Mouse (Mus musculus) macrophage (primary cell): Measurements from ENCODE around the gene AC129217.1. TPM values are rescaled to one million over a fixed set of nuclear protein-coding genes. Genes with fewer than 3 reads are reported as not detected.

Source experiments
- H3K27ac ChIP-seq: fragments of 350-480 bp; formaldehyde crosslinking; 2 replicates; pipeline ENCODE4 v1.9.0; 2021
- H3K36me3 ChIP-seq: fragments of 350-480 bp; formaldehyde crosslinking; 2 replicates; pipeline ENCODE4 v1.9.0; 2021; ENCODE audit errors: inconsistent target
- H3K4me3 ChIP-seq: fragments of 350-480 bp; formaldehyde crosslinking; 2 replicates; pipeline ENCODE4 v1.9.0; 2021; ENCODE audit errors: inconsistent target
- H3K79me2 ChIP-seq: fragments of 350-480 bp; formaldehyde crosslinking; 2 replicates; pipeline ENCODE4 v1.9.0; 2021; ENCODE audit errors: inconsistent target
- WGBS: methylation state at CpG from one replicate; pipeline ENCODE4 v1.1.7; 2026; ENCODE audit warnings: inconsistent platforms; ENCODE audit not compliant: missing documents; 5-methylcytosine and 5-hydroxymethylcytosine counted together
- polyA plus RNA-seq: library from polyadenylated mRNA; stranded (reverse); fragments of 250-400 nt; gene quantifications from 3 replicates; pipeline ENCODE4 v1.2.4, GENCODE M21; 2018; ENCODE audit warnings: inconsistent platforms
- total RNA-seq, 78 experiments: library from RNA; depleted of rRNA; stranded (reverse); fragments of 250-400 nt; gene quantifications; 1 replicate in 9 of 78; 2 replicates in 24 of 78; 3 replicates in 43 of 78; 4 replicates in 2 of 78; pipeline ENCODE4 v1.2.4; 2018; ENCODE audit warnings: inconsistent platforms in 56 of 78

AC129217.1 gene
- 10 to 100 TPM in 1 of 26 experiments, 1 to 10 TPM in 9, not detected in 16; 2.4 to 11.6 (median 4.0) TPM for total RNA-seq (2018; cell fraction: chromatin; rRNA removed)
- 1 to 10 TPM in 12 of 26 experiments, not detected in 14; 1.3 to 9.4 (median 2.9) TPM for total RNA-seq (2018; cell fraction: cytosol; rRNA removed)
- total RNA-seq (2018; cell fraction: nucleus; rRNA removed), result 1 to 10 TPM in 6 of 26 experiments, not detected in 20; 1.3 to 2.8 (median 1.9) TPM
- 44.3 TPM in 1 of 3 replicates, not detected in the others for polyA plus RNA-seq

DNA sequence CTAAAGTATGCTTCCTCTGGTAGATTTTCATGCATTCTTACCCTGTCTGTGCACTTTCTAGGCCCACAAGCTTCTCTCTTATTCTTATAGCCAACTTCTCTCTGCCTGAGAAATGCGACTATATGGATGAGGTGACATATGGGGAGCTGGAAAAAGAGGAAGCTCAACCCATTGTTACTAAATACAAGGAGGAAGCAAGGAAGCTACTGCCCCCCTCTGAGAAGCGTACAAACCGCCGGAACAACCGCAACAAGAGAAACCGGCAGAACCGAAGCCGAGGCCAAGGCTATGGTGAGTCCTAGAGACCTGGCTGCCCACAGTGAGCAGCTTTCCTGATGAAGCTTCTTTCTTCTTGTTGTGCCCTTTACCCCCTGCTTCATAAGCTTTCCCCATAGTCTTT is at the start of gene AC129217.1:
AC129217.1 (plus strand) TSS at position 114 of the 400 bp plus-strand sequence.
- 4% methylated on average over 8 of the region's 8 CpGs for WGBS
- peaks cover 65% of the 10 kb centered on the region for H3K36me3 ChIP-seq
- H3K27ac ChIP-seq, result peak within 1 kb of the TSS; percentile 66
- H3K79me2 ChIP-seq, result peaks cover 59% of the 10 kb centered on the region
- H3K4me3 ChIP-seq, result no peak within 1 kb of the TSS

DNA sequence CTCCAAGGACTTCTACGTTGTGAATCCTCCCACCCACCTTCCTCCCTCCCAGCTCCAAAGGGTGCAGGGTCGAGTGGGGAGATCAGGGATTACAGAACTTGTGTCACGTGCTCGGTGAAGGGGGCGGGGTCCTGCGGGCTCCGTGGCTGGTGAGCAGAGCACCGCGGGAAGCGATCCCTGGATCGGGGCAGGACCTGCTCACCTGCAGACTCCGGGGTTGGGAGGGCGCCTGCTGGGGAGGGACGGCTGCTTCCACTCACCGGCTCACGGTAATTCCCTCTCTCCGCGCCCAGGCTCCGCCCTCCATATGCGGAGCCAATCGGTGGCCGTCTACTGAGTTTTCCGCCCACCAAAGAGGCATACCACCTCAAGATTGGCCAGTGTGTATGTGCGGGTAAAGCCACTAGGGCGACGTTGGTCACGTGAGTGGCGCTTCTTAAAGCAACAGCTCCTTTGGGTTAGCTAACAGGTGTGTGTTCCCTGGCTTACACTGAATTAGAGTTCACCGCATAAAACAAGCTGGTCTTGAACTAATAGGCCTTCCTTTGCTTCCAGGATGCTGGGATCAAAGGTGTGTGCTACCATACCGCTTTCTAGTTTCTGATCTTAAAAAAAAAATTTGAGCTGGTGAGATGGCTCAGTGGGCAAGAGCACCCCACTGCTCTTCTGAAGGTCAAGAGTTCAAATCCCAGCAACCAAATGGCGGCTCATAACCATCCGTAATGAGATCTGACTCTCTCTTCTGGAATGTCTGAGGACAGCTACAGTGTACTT is 43.4 kb upstream of the AC129217.1 start, which contains the start of gene Taf6l:
Taf6l (minus strand) TSS at position 410 of the 774 bp plus-strand sequence.
- 4% methylated on average over 32 of the region's 32 CpGs for WGBS
- H3K4me3 ChIP-seq, result peak within 1 kb of the TSS; percentile 80
- peak within 1 kb of the TSS; percentile 50 for H3K27ac ChIP-seq
- peaks cover 10% of the 10 kb centered on the region; the same call in 1 of the 2 replicates for H3K79me2 ChIP-seq
- H3K36me3 ChIP-seq, result peaks cover 25% of the 10 kb centered on the region

DNA sequence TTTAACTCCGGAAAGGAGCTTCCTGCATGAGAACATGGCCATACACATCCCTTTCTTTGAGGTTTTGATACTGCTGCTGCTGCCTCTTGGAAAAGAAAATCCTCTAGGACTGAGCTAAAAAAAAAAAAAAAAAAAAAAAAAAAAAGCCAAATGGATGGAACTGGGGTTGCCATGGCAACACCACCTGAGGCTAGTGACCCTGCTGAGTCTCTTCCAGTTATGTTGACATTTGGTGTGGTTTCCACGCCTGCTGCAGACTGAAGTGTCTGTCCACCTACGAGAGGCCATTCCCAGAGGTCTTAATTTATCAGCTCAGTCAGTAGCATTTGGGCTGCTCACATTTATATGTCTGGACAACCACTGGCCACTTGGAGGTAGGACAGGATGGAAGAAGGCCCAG is 41.1 kb upstream of the AC129217.1 start:
- WGBS, result 96% methylated on average over 3 of the region's 3 CpGs
- H3K36me3 ChIP-seq, result peaks cover 13% of the 10 kb centered on the region
- H3K79me2 ChIP-seq, result peaks cover 10% of the 10 kb centered on the region; the same call in 1 of the 2 replicates
- H3K4me3 ChIP-seq, result no peak overlapping the region
- no peak overlapping the region for H3K27ac ChIP-seq

DNA sequence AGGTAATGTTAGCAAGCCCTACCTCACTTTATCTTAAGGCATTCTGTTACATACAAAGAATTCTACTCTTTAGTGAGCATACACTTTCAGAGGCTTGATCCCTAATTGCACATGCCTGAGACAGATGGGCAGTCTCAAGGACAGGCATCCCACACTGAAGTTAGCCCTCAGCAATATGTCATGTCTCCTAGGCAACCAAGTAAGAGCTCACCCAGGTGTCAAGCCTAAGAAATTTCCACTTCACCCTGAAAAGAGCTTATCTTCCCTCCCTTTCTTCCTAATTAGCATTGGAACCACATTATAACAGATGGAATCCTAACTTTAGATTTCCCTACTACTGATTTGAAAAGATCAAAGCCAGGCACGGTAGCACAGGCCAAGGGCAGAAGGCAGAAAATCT is 40.4 kb upstream of the AC129217.1 start:
- Histone ChIP-seq H3K79me2 (peaks cover 10% of the 10 kb centered on the region; the same call in 1 of the 2 replicates), H3K27ac (no peak overlapping the region), H3K36me3 (peaks cover 17% of the 10 kb centered on the region), H3K4me3 (no peak overlapping the region)
- WGBS, result 76% methylated on average over 1 of the region's 1 CpGs

DNA sequence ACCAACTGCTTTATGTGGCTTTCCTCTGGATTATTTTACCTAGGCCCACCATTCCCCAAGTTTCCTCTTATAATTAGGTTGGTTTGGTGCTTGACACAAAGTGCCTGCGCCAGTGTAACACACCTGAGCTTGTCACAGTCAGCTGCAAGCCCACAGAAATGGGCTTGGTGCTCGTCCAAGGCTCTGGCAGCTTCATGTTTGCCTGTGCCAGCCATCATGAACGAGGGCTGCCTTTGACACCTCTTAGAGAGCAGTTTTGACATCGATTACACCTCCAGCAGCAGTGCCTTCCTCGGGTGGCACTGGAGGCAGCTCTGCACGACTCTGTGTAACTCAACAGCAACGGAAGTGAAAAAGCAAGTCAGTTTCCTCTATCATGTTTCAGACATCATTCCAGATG is 39.4 kb upstream of the AC129217.1 start:
- Histone ChIP-seq H3K79me2 (peaks cover 7% of the 10 kb centered on the region; the same call in 1 of the 2 replicates), H3K36me3 (peaks cover 27% of the 10 kb centered on the region)
- 81% methylated on average over 7 of the region's 7 CpGs for WGBS

DNA sequence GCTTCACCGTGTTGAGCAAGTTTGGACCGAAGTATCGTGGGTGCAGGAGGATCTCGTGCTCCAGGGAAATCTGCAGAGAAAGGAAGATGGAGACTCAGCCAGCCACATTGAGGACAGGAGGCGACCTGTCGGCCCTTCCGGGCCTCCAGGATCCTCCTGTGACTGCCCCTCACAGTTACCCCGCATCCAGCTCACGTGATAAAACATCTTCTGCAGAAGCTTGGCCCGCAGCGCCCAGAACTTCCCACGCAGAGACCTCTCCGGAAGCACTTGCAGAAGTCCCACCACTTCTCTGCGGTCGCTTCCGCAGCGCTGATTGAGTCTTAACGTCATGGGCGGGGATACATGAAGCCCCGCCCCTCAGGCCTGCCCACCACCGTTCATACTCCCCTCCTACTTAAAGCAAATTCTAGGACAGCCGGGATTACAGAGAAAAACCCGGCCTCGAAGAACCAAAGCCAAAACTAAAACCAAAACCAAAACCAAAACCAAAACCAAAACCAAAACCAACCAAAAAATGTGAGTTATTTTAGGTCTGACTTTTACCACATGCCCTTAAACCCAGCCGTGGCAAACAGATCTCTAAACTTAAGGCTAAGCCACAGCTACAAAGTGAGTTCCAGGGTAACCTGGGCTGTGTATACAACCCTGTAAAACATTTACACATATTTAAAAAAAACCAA is 31.2 kb upstream of the AC129217.1 start, which contains the start of gene Polr2g:
Polr2g (minus strand) TSS at position 314 of the 683 bp plus-strand sequence.
- H3K36me3 ChIP-seq, result peaks cover 21% of the 10 kb centered on the region
- H3K4me3 ChIP-seq, result peak within 1 kb of the TSS; percentile 97
- under 1% methylated on average over 25 of the region's 25 CpGs for WGBS

More for the DNA sequence above, 39.4 kb upstream of the AC129217.1 start:
- Histone ChIP-seq H3K4me3 (no peak overlapping the region), H3K27ac (no peak overlapping the region)

DNA sequence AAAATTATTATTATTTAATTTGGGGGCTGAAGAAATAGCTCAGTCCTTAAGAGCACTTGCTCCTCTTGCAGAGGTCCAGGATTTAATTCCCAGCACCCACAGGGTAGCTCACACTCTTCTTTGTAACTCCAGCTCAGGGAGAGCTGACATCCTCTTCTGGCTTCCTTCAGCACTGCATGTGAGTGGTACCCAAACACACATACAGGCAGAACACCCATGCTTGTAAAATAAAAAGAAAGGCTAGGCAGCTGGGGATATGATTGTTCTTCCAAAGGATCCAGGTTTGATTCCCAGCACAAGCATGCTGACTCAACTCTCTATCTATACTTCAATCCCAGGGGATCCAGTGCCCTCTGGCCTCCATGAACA is 30.6 kb upstream of the AC129217.1 start:
- Histone ChIP-seq H3K4me3 (peak overlapping the region; percentile 97), H3K79me2 (peaks cover 24% of the 10 kb centered on the region), H3K27ac (0 out of 2 replicates have a peak overlapping the region, but pooled peaks have one; percentile 21), H3K36me3 (peaks cover 15% of the 10 kb centered on the region)

More for the DNA sequence above, 31.2 kb upstream of the AC129217.1 start, which contains the start of gene Polr2g:
- Histone ChIP-seq H3K27ac (peak within 1 kb of the TSS; percentile 77), H3K79me2 (peaks cover 24% of the 10 kb centered on the region)

DNA sequence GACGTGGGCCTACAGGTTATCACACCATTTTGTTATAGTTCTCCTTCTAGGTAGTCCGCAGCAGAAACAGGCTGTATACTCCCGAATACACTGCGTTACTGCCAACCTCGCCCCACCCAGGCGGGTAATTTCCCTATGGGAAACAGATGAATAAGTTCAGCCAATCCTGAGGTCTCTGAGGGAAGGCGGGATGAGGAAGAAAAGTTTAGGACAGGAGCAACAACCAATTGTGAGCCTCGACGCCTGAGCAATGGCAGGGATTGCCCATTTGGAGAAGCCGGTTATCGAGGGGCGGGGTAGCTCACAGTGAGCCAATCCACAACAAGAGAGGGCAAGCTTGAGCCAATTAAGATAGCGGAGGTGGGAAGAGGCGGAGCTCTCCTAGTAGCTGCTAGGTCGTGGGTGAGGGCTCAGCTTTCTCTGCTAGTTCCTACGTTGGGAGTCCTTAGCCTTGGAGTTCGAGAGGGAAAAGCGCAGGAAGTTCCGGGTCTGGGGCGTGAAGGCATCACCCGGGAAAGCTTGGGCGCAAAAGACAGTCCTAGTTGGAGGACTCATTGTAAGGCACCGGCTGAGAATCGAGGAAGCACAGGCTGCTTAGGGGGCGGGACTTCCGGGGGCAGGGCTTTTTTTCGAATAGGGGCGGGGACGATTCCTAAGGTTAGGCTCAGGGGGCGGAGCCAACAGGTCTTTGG is 27.3 kb upstream of the AC129217.1 start, which contains the start of gene Zbtb3:
Zbtb3 (plus strand) TSS at position 426 of the 692 bp plus-strand sequence.
- under 1% methylated on average over 30 of the region's 30 CpGs for WGBS
- Histone ChIP-seq H3K36me3 (no peaks in the 10 kb centered on the region), H3K4me3 (peak within 1 kb of the TSS; percentile 70), H3K79me2 (peaks cover 14% of the 10 kb centered on the region), H3K27ac (peak within 1 kb of the TSS; percentile 84)

DNA sequence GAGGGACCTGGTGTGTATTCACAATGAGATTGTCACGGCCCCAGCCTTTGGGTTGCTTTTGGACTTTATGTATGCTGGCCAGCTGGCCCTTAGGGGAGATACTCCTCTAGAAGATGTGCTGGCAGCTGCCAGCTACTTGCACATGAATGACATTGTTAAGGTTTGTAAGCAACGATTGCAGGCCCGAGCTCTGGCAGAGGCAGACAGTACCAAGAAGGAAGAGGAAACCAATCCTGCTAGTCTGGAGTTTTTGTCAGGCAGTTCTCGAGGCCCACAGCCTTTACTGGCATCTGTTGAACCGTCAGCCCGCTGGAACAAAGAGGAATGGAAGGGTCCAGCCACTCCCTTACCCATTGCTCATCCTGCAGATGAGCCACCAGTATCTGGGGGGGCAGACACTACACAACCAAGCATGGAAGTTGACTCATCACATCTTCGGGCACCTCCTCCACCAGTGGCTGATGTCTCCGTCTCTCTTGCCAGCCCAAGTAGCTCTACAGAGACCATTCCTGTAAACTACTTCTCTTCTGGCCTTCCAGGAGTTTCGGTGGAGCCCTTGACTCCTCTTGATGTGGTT is 26.3 kb upstream of the AC129217.1 start:
- H3K27ac ChIP-seq, result peak overlapping the region; percentile 84
- H3K4me3 ChIP-seq, result no peak overlapping the region
- 73% methylated on average over 9 of the region's 9 CpGs for WGBS

DNA sequence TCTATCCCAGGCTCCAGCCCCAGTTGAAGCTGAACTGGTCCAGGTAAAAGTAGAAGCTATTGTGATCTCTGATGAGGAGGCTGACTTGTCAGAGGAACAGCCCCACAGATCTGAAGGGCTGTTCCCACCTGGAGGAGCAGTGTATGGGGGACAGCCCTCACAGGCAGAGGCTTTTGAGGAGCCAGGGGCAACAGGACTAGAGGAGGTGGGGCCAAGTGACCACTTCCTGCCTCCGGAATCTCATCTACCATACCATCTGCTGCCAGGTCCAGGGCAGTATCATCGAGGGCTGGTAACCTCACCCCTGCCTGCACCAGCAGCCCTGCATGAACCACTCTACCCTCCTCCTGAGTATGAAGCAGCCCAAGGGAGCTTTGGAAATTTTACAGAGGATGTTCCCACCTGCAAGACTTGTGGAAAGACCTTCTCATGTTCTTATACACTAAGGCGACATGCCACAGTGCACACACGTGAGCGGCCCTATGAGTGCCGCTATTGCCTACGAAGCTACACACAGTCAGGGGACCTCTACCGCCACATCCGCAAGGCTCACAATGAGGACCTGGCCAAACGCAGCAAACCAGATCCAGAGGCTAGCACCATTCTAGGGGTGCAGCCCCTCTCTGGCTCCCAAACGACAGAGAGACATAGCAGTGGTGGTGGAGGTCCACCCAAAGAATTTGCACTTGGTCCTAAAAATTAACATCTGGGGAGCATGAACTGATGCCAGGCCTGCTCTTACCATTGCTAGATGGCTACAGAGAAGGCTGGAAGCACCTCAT is 25.5 kb upstream of the AC129217.1 start:
- H3K36me3 ChIP-seq, result no peaks in the 10 kb centered on the region
- H3K27ac ChIP-seq, result 0 out of 2 replicates have a peak overlapping the region, but pooled peaks have one; percentile 84
- WGBS, result 73% methylated on average over 10 of the region's 11 CpGs
- H3K79me2 ChIP-seq, result peaks cover 5% of the 10 kb centered on the region; the same call in 1 of the 2 replicates
- H3K4me3 ChIP-seq, result no peak overlapping the region

More for the DNA sequence above, 26.3 kb upstream of the AC129217.1 start:
- H3K36me3 ChIP-seq, result no peaks in the 10 kb centered on the region
- H3K79me2 ChIP-seq, result peaks cover 5% of the 10 kb centered on the region; the same call in 1 of the 2 replicates

DNA sequence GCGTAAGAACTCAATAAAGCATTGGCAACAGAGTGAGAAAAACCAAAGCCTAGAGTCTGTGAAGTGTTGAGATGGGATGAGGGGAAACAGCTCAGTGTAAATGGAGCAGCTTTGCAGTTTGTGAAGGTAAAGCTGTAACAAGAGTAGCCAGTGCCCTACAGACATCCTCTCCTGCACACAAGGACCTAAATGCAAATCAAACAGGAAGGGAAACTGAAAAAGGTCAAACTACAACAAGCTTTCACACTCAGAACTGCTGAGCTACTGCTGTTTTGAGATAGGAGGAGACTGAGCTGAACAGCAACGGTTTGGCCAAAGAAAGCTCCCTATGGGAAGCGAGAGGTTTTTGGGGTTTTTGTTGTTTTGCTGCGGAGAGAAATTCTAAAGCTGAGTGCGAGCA is 22.8 kb upstream of the AC129217.1 start:
- H3K79me2 ChIP-seq, result peaks cover 5% of the 10 kb centered on the region; the same call in 1 of the 2 replicates
- WGBS, result 70% methylated on average over 5 of the region's 5 CpGs
- no peak overlapping the region for H3K4me3 ChIP-seq
- H3K27ac ChIP-seq, result peak overlapping the region; percentile 18
- H3K36me3 ChIP-seq, result peaks cover 17% of the 10 kb centered on the region

DNA sequence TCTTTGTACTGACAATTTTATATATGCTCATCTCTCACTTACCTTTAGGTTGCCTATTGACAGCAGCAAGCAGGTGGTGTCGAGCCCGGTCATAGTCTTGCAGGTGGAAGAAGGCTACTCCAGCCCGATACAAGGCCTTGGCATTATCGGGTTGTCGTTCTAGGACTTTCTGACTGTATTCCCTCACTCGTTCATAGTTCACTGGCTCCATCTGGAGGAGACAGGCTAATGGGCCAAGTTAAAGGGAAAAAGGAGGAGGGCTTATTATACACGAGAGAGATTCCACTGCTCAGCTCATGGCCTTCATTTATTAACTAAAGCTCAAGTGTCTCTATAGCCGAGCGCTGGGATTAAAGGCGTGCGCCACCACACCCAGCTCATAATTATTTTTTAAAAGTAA is 13.8 kb upstream of the AC129217.1 start:
- Histone ChIP-seq H3K79me2 (peaks cover 64% of the 10 kb centered on the region), H3K4me3 (no peak overlapping the region), H3K36me3 (peaks cover 45% of the 10 kb centered on the region), H3K27ac (no peak overlapping the region)
- WGBS, result 88% methylated on average over 9 of the region's 11 CpGs

DNA sequence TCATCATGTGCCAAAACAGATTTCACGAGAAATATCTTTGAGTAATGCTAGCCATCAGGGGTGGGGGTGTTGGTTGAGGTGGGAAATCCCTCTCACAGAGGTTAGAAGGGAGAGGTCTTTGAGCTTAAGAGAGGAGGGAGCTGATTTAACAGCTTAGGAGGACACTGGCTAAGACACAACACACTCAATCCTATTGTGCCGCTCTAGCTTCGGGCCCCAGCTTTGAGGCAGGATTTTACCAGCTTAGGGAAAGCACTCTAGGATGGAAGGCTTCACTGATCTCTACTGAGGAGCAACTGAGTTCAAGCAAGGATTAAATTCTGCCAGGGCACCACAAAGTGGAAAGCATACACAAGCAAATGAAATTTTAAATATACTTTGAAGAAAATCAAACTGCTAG is 12.6 kb upstream of the AC129217.1 start:
- 68% methylated on average over 3 of the region's 3 CpGs for WGBS
- Histone ChIP-seq H3K36me3 (peaks cover 35% of the 10 kb centered on the region), H3K79me2 (peaks cover 75% of the 10 kb centered on the region), H3K27ac (no peak overlapping the region), H3K4me3 (no peak overlapping the region)
